Mouse (Mus musculus) gastrocnemius, postnatal 25 days (tissue): Measurements from ENCODE around the gene Gm6121. TPM values are rescaled to one million over a fixed set of nuclear protein-coding genes. Genes with fewer than 3 reads are reported as not detected.
"Not testable (repeated sequence)": the region's sequence is repeated elsewhere in the genome, so short reads cannot be mapped to it uniquely, and the experiment has no call there.

Experiments
- DNase-seq: peaks from one replicate; pipeline ENCODE4 v3.0.0; 2022
- long read RNA-seq, 2 experiments: library from polyadenylated mRNA; stranded (forward); transcript quantifications; one replicate each; pipeline ENCODE4 v2.0.0; 2021
- total RNA-seq, 2 experiments: library from RNA; stranded (reverse); gene quantifications; 1 replicate in 1 of 2; 2 replicates in 1 of 2; pipeline ENCODE4 v1.2.3; 2021

Gene Gm6121
- not detected for total RNA-seq
- long read RNA-seq, experiment 1: 0 reads
- long read RNA-seq, experiment 2: 0 reads

- DNase-seq: not testable (repeated sequence)
These were observed at the start of gene Gm6121 for GRCm38 (mm10) chrX:26935597-26935996. Gm6121 (minus strand) TSS chrX:26935697.

Other genes starting within 250 kb of the Gm6121 start
- gene Gm14525, start 233.1 kb downstream of the Gm6121 start, total RNA-seq: not detected